Mouse (Mus musculus) CH12.LX (cell line): ENCODE data around the gene Gm1123. TPM values are rescaled to one million over a fixed set of nuclear protein-coding genes. Genes with fewer than 3 reads are reported as not detected.
A peak's percentile ranks its signal among the peaks of the same experiment; 100 is the strongest.

Experiments used
- DNase-seq: peaks from one replicate; pipeline ENCODE4 v3.0.0-alpha.2; 2013; ENCODE audit errors: extremely low read depth
- H3K27ac ChIP-seq: 2 replicates; pipeline ENCODE4 v1.5.1; 2012; ENCODE audit warnings: low read depth, mild to moderate bottlenecking, control low read depth, moderate library complexity; ENCODE audit not compliant: insufficient read depth
- H3K27me3 ChIP-seq: replicated peaks from 2 replicates; pipeline ENCODE3; 2012; ENCODE audit warnings: inconsistent platforms
- H3K36me3 ChIP-seq, 2 experiments: replicated peaks in 1 of 2; 2 replicates each; pipeline versions ENCODE3 to v1.6.1; 2012; ENCODE audit warnings: inconsistent platforms in 1 of 2, low read length in 1 of 2, mild to moderate bottlenecking in 1 of 2, mixed read lengths in 1 of 2, moderate library complexity in 1 of 2; ENCODE audit not compliant: control insufficient read depth in 1 of 2, insufficient read depth in 1 of 2
- H3K4me1 ChIP-seq, 2 experiments: 2 replicates each; pipeline ENCODE4 v1.6.1; 2012; ENCODE audit warnings: inconsistent platforms in 1 of 2, moderate library complexity in 1 of 2; ENCODE audit not compliant: insufficient read depth in 2 of 2, control insufficient read depth in 1 of 2
- H3K4me2 ChIP-seq: 2 replicates; pipeline ENCODE4 v1.6.1; 2012; ENCODE audit warnings: low read depth, mild to moderate bottlenecking, control low read depth; ENCODE audit not compliant: poor library complexity, insufficient read depth, severe bottlenecking
- H3K4me3 ChIP-seq, 3 experiments: fragments of 150-350 bp in 1 of 3; sonication (generic) in 1 of 3; replicated peaks in 1 of 3; 2 replicates each; pipeline versions ENCODE3 to v1.5.1; 2011 to 2012; ENCODE audit warnings: low read depth in 2 of 3, low read length in 2 of 3, mild to moderate bottlenecking in 2 of 3, moderate library complexity in 2 of 3, control low read depth in 1 of 3, improper control_type of control experiment in 1 of 3, inconsistent platforms in 1 of 3, mixed read lengths in 1 of 3; ENCODE audit not compliant: poor library complexity in 1 of 3
- H3K79me2 ChIP-seq: replicated peaks from 2 replicates; pipeline ENCODE4 v1.6.1; 2012; ENCODE audit warnings: mild to moderate bottlenecking, moderate library complexity; ENCODE audit not compliant: control insufficient read depth, poor library complexity, insufficient read depth, severe bottlenecking; ENCODE audit errors: extremely low read depth
- H3K9ac ChIP-seq: 2 replicates; pipeline ENCODE4 v1.6.1; 2012; ENCODE audit warnings: low read depth, mild to moderate bottlenecking, control low read depth, moderate library complexity; ENCODE audit not compliant: insufficient read depth
- H3K9me3 ChIP-seq: replicated peaks from 2 replicates; pipeline ENCODE3; 2012; ENCODE audit warnings: low read length, inconsistent platforms, mixed read lengths
- BHLHE40 ChIP-seq: IDR thresholded peaks from 2 replicates; pipeline ENCODE4 v1.6.1; 2011; ENCODE audit warnings: mild to moderate bottlenecking, low read depth, low read length, improper control_type of control experiment
- CHD1 ChIP-seq: IDR thresholded peaks from 2 replicates; pipeline ENCODE4 v1.6.1; 2012; ENCODE audit warnings: low read depth, low read length, improper control_type of control experiment, inconsistent platforms
- CHD2 ChIP-seq: IDR thresholded peaks from 2 replicates; pipeline ENCODE4 v1.6.1; 2011; ENCODE audit warnings: low read length, improper control_type of control experiment
- CTCF ChIP-seq, 2 experiments: IDR thresholded peaks in 1 of 2; conservative IDR thresholded peaks in 1 of 2; 2 replicates each; pipeline ENCODE4 v1.5.1; 2011 to 2012; ENCODE audit warnings: low read depth in 2 of 2, low read length in 2 of 2, improper control_type of control experiment in 1 of 2, inconsistent platforms in 1 of 2, mild to moderate bottlenecking in 1 of 2, moderate library complexity in 1 of 2
- EP300 ChIP-seq: IDR thresholded peaks from 2 replicates; pipeline ENCODE4 v1.6.1; 2011; ENCODE audit warnings: low read length, improper control_type of control experiment
- GABPA ChIP-seq: IDR thresholded peaks from 2 replicates; pipeline ENCODE4 v1.6.1; 2012; ENCODE audit warnings: low read depth, low read length, improper control_type of control experiment, inconsistent platforms; ENCODE audit not compliant: insufficient replicate concordance
- HCFC1 ChIP-seq: IDR thresholded peaks from 2 replicates; pipeline ENCODE4 v1.6.1; 2012; ENCODE audit warnings: low read depth, mild to moderate bottlenecking, inconsistent platforms, low read length, improper control_type of control experiment
- IRF4 ChIP-seq: IDR thresholded peaks from 2 replicates; pipeline ENCODE4 v1.6.1; 2014; ENCODE audit warnings: low read depth, mild to moderate bottlenecking, inconsistent platforms, low read length, improper control_type of control experiment
- JUND ChIP-seq: conservative IDR thresholded peaks from 2 replicates; pipeline ENCODE4 v1.6.1; 2011; ENCODE audit warnings: low read depth, low read length, improper control_type of control experiment
- MYC ChIP-seq: IDR thresholded peaks from 2 replicates; pipeline ENCODE4 v1.6.1; 2011; ENCODE audit warnings: low read depth, mild to moderate bottlenecking, improper control_type of control experiment, low read length
- NRF1 ChIP-seq: IDR thresholded peaks from 2 replicates; pipeline ENCODE4 v1.6.1; 2014; ENCODE audit warnings: low read depth, mild to moderate bottlenecking, inconsistent platforms, low read length, improper control_type of control experiment, moderate library complexity
- POLR2AphosphoS2 ChIP-seq: IDR thresholded peaks from 2 replicates; pipeline ENCODE4 v1.6.1; 2011; ENCODE audit warnings: low read depth, low read length, improper control_type of control experiment
- RAD21 ChIP-seq: IDR thresholded peaks from 2 replicates; pipeline ENCODE4 v1.6.1; 2011; ENCODE audit warnings: low read depth, mild to moderate bottlenecking, low read length, improper control_type of control experiment, moderate library complexity
- SMC3 ChIP-seq: IDR thresholded peaks from 2 replicates; pipeline ENCODE4 v1.6.1; 2011; ENCODE audit warnings: low read depth, low read length, improper control_type of control experiment
- USF2 ChIP-seq: conservative IDR thresholded peaks from 2 replicates; pipeline ENCODE4 v1.6.1; 2011; ENCODE audit warnings: low read depth, low read length, improper control_type of control experiment
- ZC3H11A ChIP-seq: IDR thresholded peaks from 2 replicates; pipeline ENCODE4 v1.6.1; 2012; ENCODE audit warnings: low read depth, mild to moderate bottlenecking, inconsistent platforms, low read length, improper control_type of control experiment
- dilution Hi-C: fragments of 300-500 bp; cut with MboI; formaldehyde crosslinking; loops from 2 replicates; pipeline ENCODE4 v1.14.3; 2020; ENCODE audit warnings: low sequenced_read_pairs; ENCODE audit not compliant: extremely low pct_unique_long_range_greater_than_20kb, extremely low pct_ligation_motif_present
- in situ Hi-C: fragments of 300-500 bp; cut with MboI; formaldehyde crosslinking; loops from 3 replicates; pipeline ENCODE4 v1.14.3; 2019; ENCODE audit warnings: low sequenced_read_pairs, low pct_ligation_motif_present, low pct_unique_long_range_greater_than_20kb, mixed read lengths
- polyA plus RNA-seq: library from polyadenylated mRNA; unstranded; fragments of >175 nt; gene quantifications from 2 replicates; pipeline ENCODE4 v1.2.1, GENCODE M21; 2012; ENCODE audit warnings: low read depth; ENCODE audit not compliant: insufficient read length
- total RNA-seq, 2 experiments: library from RNA; depleted of rRNA; stranded (reverse); fragments of 300-350 nt in 1 of 2; fragments of >200 nt in 1 of 2; gene quantifications; 2 replicates each; pipeline ENCODE4 v1.2.3; 2012 to 2014

Gene Gm1123
- total and polyA plus RNA-seq, 3 experiments = not detected

DNA sequence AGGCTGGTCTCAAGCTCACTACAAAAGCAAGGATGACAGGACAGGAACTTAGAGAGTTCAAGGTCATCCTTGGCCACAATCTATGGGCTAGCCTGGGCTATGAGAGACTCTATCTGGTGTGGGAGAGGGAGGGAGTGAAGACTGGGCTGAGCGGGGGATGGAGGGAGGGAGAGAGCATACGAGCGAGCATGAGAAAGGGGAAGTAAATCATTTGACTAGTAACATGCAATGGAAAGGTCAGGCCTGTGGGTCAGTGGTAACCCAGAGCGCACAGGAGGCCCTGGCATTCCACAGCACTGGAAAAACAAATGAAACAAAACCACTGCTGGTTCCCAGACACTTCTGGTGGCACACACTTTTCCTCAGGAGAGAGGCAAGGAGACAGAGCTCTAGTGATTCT, 37.0 kb upstream of the Gm1123 start:
- DNase-seq = peak; percentile 34
- in situ Hi-C loops = no loop called here

DNA sequence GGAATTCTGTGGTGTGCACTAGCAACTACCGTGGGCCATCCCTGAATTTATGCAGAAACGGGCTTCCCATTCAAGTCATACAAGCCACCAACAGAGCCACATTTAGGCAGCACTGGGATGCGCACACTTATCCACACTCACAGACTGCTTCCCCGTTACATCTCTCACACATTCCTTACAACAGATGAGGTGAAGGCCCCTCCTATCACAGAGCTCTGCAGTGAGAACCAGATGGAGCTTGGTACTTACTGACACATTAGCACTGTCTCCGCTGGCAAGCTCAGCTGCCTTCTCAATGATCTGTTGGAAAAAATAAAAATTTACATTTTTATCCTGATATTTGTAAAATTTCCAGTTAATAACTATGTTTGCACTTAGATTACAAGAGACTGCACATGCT, 29.8 kb upstream of the Gm1123 start:
- no peak for TF ChIP-seq USF2
- TF ChIP-seq IRF4 = no peak
- no peak for TF ChIP-seq NRF1
- no peak for TF ChIP-seq SMC3
- no peak for TF ChIP-seq MYC
- no peak for TF ChIP-seq POLR2AphosphoS2
- no peak for TF ChIP-seq JUND
- TF ChIP-seq HCFC1 = no peak
- no peak for TF ChIP-seq GABPA
- TF ChIP-seq, all 38 proteins: peak for 0
- H3K4me3 ChIP-seq = no peak overlapping the region
- H3K4me2 ChIP-seq = no peak overlapping the region
- H3K27me3 ChIP-seq = no peaks in the 10 kb centered on the region
- no peaks in the 10 kb centered on the region for H3K9me3 ChIP-seq
- H3K36me3 ChIP-seq = peaks cover 4 to 32% of the 10 kb centered on the region in 2 experiments
- dilution Hi-C loops = no loop called here
- no peak overlapping the region for H3K27ac ChIP-seq
- H3K4me1 ChIP-seq = no peaks in the 10 kb centered on the region
- H3K79me2 ChIP-seq = no peaks in the 10 kb centered on the region
- no peak overlapping the region for H3K9ac ChIP-seq
- in situ Hi-C loops = loop anchor here (10.0 kb wide), 2 partner anchors 179 to 389 kb away; partner anchors contain the start of genes Cep70 and Nme9
- DNase-seq = no peak

More for the DNA sequence above, 37.0 kb upstream of the Gm1123 start:
- Histone ChIP-seq H3K27me3 (no peaks in the 10 kb centered on the region), H3K9me3 (no peaks in the 10 kb centered on the region), H3K79me2 (no peaks in the 10 kb centered on the region), H3K9ac (no peak overlapping the region), H3K36me3 (peaks cover 4 to 11% of the 10 kb centered on the region in 2 experiments), H3K4me1 (peaks cover 5 to 12% of the 10 kb centered on the region in 2 experiments), H3K27ac (no peak overlapping the region), H3K4me2 (no peak overlapping the region), H3K4me3 (no peak overlapping the region)
- dilution Hi-C loops = no loop called here
- TF ChIP-seq BHLHE40 (no peak), EP300 (peak; percentile 50; the same call in 1 of the 2 replicates), CHD1 (no peak), CHD2 (peak; percentile 28; the same call in 1 of the 2 replicates), CTCF (conservative IDR thresholded peaks at IDR 0.05 in 1 of 2, IDR thresholded peaks at IDR 0.05 in 1 of 2; ENCODE audit: low read depth in 2 of 2, low read length in 2 of 2) (no peak)

DNA sequence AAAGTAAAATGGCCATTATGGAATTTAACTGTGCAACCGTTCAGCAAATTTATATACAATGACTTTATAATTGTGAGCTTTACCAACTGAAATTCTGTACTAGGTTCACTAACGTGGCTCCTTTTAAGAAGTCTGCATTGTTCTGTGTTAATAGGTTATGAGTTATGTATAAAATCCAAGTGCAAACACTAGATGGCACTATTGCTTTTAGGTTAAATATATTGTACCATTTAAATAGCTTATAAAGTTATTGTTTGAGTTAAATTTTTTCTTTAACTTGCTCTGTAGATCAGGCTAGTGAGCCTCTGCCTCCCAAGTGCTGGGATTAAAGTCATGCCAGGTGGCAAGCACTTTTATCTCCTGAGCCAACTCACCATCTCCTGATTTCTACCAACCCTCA, 28.7 kb upstream of the Gm1123 start:
- Histone ChIP-seq H3K79me2 (no peaks in the 10 kb centered on the region), H3K4me3 (no peak overlapping the region), H3K9me3 (no peaks in the 10 kb centered on the region), H3K27ac (no peak overlapping the region), H3K4me1 (no peaks in the 10 kb centered on the region), H3K27me3 (no peaks in the 10 kb centered on the region), H3K9ac (no peak overlapping the region), H3K36me3 (peaks cover 0 to 29% of the 10 kb centered on the region in 2 experiments), H3K4me2 (no peak overlapping the region)
- TF ChIP-seq GABPA (no peak), CTCF (conservative IDR thresholded peaks at IDR 0.05 in 1 of 2, IDR thresholded peaks at IDR 0.05 in 1 of 2; ENCODE audit: low read depth in 2 of 2, low read length in 2 of 2) (peak; percentile 6 to 71; a peak in 2 of 4 replicates), SMC3 (peak; percentile 55), RAD21 (peak; percentile 71), ZC3H11A (0 out of 2 replicates have a peak, but pooled peaks have one; percentile 15), JUND (peak; percentile 32; the same call in 1 of the 2 replicates)
- dilution Hi-C loops (no loop called here), in situ Hi-C loops (loop anchor here (5.0 to 10.0 kb wide), 3 partner anchors 181 to 391 kb away; partner anchors contain the start of genes Cep70 and Nme9)
- DNase-seq = peak; percentile 26
